Mouse (Mus musculus): ENCODE data around the gene Cbr1. TPM values are rescaled to one million over a fixed set of nuclear protein-coding genes. Genes with fewer than 3 reads are reported as not detected.

Cbr1 gene
- 21.0 and 21.1 TPM in 2 replicates for polyA plus RNA-seq (2015; fragmentation: Nextera tagmentation; extraction: Ambion mirVana)

GRCm38 (mm10) chr16:93605553-93605952 is at the start of gene Cbr1:
TSS of gene Cbr1 (plus strand) at chr16:93605853.
- no peak for ATAC-seq (ENCODE audit: insufficient read depth)
- Histone ChIP-seq H3K4me1 (replicated peaks) (peaks cover 35% of the 10 kb centered on the region), H3K27me3 (peaks cover 12% of the 10 kb centered on the region), H3K27ac (replicated peaks) (no peak within 1 kb of the TSS), H3K4me3 (replicated peaks) (peak within 1 kb of the TSS; percentile 85), H3K4me2 (peak within 1 kb of the TSS; percentile 97), H3K9ac (peak within 1 kb of the TSS; percentile 82; the same call in 1 of the 2 replicates), H3K36me3 (replicated peaks) (no peaks in the 10 kb centered on the region), H3K9me3 (replicated peaks) (no peaks in the 10 kb centered on the region)
- 66% methylated on average over 4 of the region's 4 CpGs for WGBS (ENCODE audit: insufficient replicate concordance)

- no peaks in the 10 kb centered on the region for H3K4me1 ChIP-seq (replicated peaks)
- H3K9me3 ChIP-seq (replicated peaks), result no peaks in the 10 kb centered on the region
- H3K27ac ChIP-seq (replicated peaks), result no peak overlapping the region
- 0 out of 2 replicates have a peak, but pooled peaks cover 5% of the 10 kb centered on the region for H3K27me3 ChIP-seq
- H3K4me3 ChIP-seq (replicated peaks), result no peak overlapping the region
- H3K36me3 ChIP-seq (replicated peaks), result no peaks in the 10 kb centered on the region
- ATAC-seq (ENCODE audit: insufficient read depth), result no peak
- 50% methylated on average over 8 of the region's 8 CpGs for WGBS (ENCODE audit: insufficient replicate concordance)
- H3K4me2 ChIP-seq, result no peak overlapping the region
- H3K9ac ChIP-seq, result no peak overlapping the region
Observed at GRCm38 (mm10) chr16:93557646-93558045, 48.0 kb upstream of the Cbr1 start.

- 34% methylated on average over 12 of the region's 12 CpGs for WGBS (ENCODE audit: insufficient replicate concordance)
- Histone ChIP-seq H3K4me3 (replicated peaks) (no peak overlapping the region), H3K27ac (replicated peaks) (no peak overlapping the region), H3K4me1 (replicated peaks) (no peaks in the 10 kb centered on the region), H3K4me2 (no peak overlapping the region), H3K9me3 (replicated peaks) (no peaks in the 10 kb centered on the region), H3K27me3 (0 out of 2 replicates have a peak, but pooled peaks cover 8% of the 10 kb centered on the region), H3K36me3 (replicated peaks) (no peaks in the 10 kb centered on the region), H3K9ac (no peak overlapping the region)
- no peak for ATAC-seq (ENCODE audit: insufficient read depth)
Observed at GRCm38 (mm10) chr16:93558499-93558898, 47.2 kb upstream of the Cbr1 start.

- H3K4me3 ChIP-seq (replicated peaks), result no peak overlapping the region
- no peak overlapping the region for H3K9ac ChIP-seq
- H3K9me3 ChIP-seq (replicated peaks), result no peaks in the 10 kb centered on the region
- no peak overlapping the region for H3K27ac ChIP-seq (replicated peaks)
- no peaks in the 10 kb centered on the region for H3K4me1 ChIP-seq (replicated peaks)
- no peak for ATAC-seq (ENCODE audit: insufficient read depth)
- 75% methylated on average over 6 of the region's 6 CpGs for WGBS (ENCODE audit: insufficient replicate concordance)
- no peaks in the 10 kb centered on the region for H3K36me3 ChIP-seq (replicated peaks)
- H3K4me2 ChIP-seq, result no peak overlapping the region
- H3K27me3 ChIP-seq, result no peaks in the 10 kb centered on the region
Observed at GRCm38 (mm10) chr16:93572383-93572782, 33.3 kb upstream of the Cbr1 start.

GRCm38 (mm10) chr16:93573434-93573833 is 32.2 kb upstream of the Cbr1 start:
- Histone ChIP-seq H3K9ac (no peak overlapping the region), H3K4me3 (replicated peaks) (no peak overlapping the region), H3K9me3 (replicated peaks) (no peaks in the 10 kb centered on the region), H3K36me3 (replicated peaks) (no peaks in the 10 kb centered on the region), H3K27me3 (no peaks in the 10 kb centered on the region), H3K4me1 (replicated peaks) (no peaks in the 10 kb centered on the region), H3K4me2 (no peak overlapping the region), H3K27ac (replicated peaks) (no peak overlapping the region)
- no peak for ATAC-seq (ENCODE audit: insufficient read depth)
- 71% methylated on average over 5 of the region's 5 CpGs for WGBS (ENCODE audit: insufficient replicate concordance)

- Histone ChIP-seq H3K4me3 (replicated peaks) (no peak overlapping the region), H3K27ac (replicated peaks) (no peak overlapping the region), H3K9me3 (replicated peaks) (no peaks in the 10 kb centered on the region), H3K9ac (no peak overlapping the region), H3K4me1 (replicated peaks) (no peaks in the 10 kb centered on the region), H3K36me3 (replicated peaks) (no peaks in the 10 kb centered on the region), H3K27me3 (no peaks in the 10 kb centered on the region), H3K4me2 (no peak overlapping the region)
- 33% methylated on average over 18 of the region's 18 CpGs for WGBS (ENCODE audit: insufficient replicate concordance)
- no peak for ATAC-seq (ENCODE audit: insufficient read depth)
Observed at GRCm38 (mm10) chr16:93574521-93575191, 31.0 kb upstream of the Cbr1 start.

- Histone ChIP-seq H3K4me3 (replicated peaks) (no peak overlapping the region), H3K27ac (replicated peaks) (no peak overlapping the region), H3K9me3 (replicated peaks) (no peaks in the 10 kb centered on the region), H3K4me1 (replicated peaks) (no peaks in the 10 kb centered on the region), H3K36me3 (replicated peaks) (no peaks in the 10 kb centered on the region), H3K4me2 (no peak overlapping the region), H3K9ac (no peak overlapping the region), H3K27me3 (no peaks in the 10 kb centered on the region)
- ATAC-seq (ENCODE audit: insufficient read depth), result no peak
- 58% methylated on average over 5 of the region's 5 CpGs for WGBS (ENCODE audit: insufficient replicate concordance)
Observed at GRCm38 (mm10) chr16:93575574-93575973, 30.1 kb upstream of the Cbr1 start.

GRCm38 (mm10) chr16:93576412-93577082 is 29.1 kb upstream of the Cbr1 start:
- Histone ChIP-seq H3K27ac (replicated peaks) (no peak overlapping the region), H3K4me3 (replicated peaks) (no peak overlapping the region), H3K9ac (no peak overlapping the region), H3K4me2 (no peak overlapping the region), H3K36me3 (replicated peaks) (no peaks in the 10 kb centered on the region), H3K4me1 (replicated peaks) (no peaks in the 10 kb centered on the region), H3K9me3 (replicated peaks) (no peaks in the 10 kb centered on the region), H3K27me3 (no peaks in the 10 kb centered on the region)
- no peak for ATAC-seq (ENCODE audit: insufficient read depth)
- 42% methylated on average over 14 of the region's 14 CpGs for WGBS (ENCODE audit: insufficient replicate concordance)

GRCm38 (mm10) chr16:93578346-93579005 is 27.2 kb upstream of the Cbr1 start:
- H3K27ac ChIP-seq (replicated peaks), result no peak overlapping the region
- ATAC-seq (ENCODE audit: insufficient read depth), result no peak
- H3K4me3 ChIP-seq (replicated peaks), result no peak overlapping the region
- H3K9ac ChIP-seq, result no peak overlapping the region
- no peaks in the 10 kb centered on the region for H3K27me3 ChIP-seq
- no peaks in the 10 kb centered on the region for H3K9me3 ChIP-seq (replicated peaks)
- H3K36me3 ChIP-seq (replicated peaks), result no peaks in the 10 kb centered on the region
- 67% methylated on average over 8 of the region's 8 CpGs for WGBS (ENCODE audit: insufficient replicate concordance)
- no peaks in the 10 kb centered on the region for H3K4me1 ChIP-seq (replicated peaks)
- H3K4me2 ChIP-seq, result no peak overlapping the region

GRCm38 (mm10) chr16:93581125-93581524 is 24.5 kb upstream of the Cbr1 start:
- H3K4me2 ChIP-seq, result no peak overlapping the region
- H3K27ac ChIP-seq (replicated peaks), result no peak overlapping the region
- 0 out of 2 replicates have a peak, but pooled peaks cover 3% of the 10 kb centered on the region for H3K4me1 ChIP-seq (replicated peaks)
- no peak for ATAC-seq (ENCODE audit: insufficient read depth)
- no peak overlapping the region for H3K4me3 ChIP-seq (replicated peaks)
- no peaks in the 10 kb centered on the region for H3K9me3 ChIP-seq (replicated peaks)
- no peaks in the 10 kb centered on the region for H3K36me3 ChIP-seq (replicated peaks)
- no peaks in the 10 kb centered on the region for H3K27me3 ChIP-seq
- 55% methylated on average over 6 of the region's 6 CpGs for WGBS (ENCODE audit: insufficient replicate concordance)
- H3K9ac ChIP-seq, result no peak overlapping the region

GRCm38 (mm10) chr16:93584976-93585702 is 20.5 kb upstream of the Cbr1 start:
- no peaks in the 10 kb centered on the region for H3K36me3 ChIP-seq (replicated peaks)
- no peak overlapping the region for H3K27ac ChIP-seq (replicated peaks)
- H3K9ac ChIP-seq, result no peak overlapping the region
- H3K4me3 ChIP-seq (replicated peaks), result no peak overlapping the region
- ATAC-seq (ENCODE audit: insufficient read depth), result no peak
- H3K4me1 ChIP-seq (replicated peaks), result peaks cover 3% of the 10 kb centered on the region; the same call in 1 of the 2 replicates
- H3K4me2 ChIP-seq, result no peak overlapping the region
- H3K27me3 ChIP-seq, result no peaks in the 10 kb centered on the region
- no peaks in the 10 kb centered on the region for H3K9me3 ChIP-seq (replicated peaks)
- 60% methylated on average over 24 of the region's 24 CpGs for WGBS (ENCODE audit: insufficient replicate concordance)

Data from liver, embryonic 15.5 days (tissue).